Mouse (Mus musculus) liver, postnatal 0 days (tissue): ENCODE data around the gene Zdhhc21.

ENCODE experiments used
- CTCF ChIP-seq: sonication (generic); IDR thresholded peaks from 2 replicates; pipeline ENCODE4 v1.5.1; 2016; ENCODE audit warnings: antibody characterized with exemption, low read depth
- EP300 ChIP-seq: IDR thresholded peaks from 2 replicates; pipeline ENCODE4 v1.6.1; 2016; ENCODE audit warnings: antibody characterized with exemption, low read depth, mild to moderate bottlenecking

DNA sequence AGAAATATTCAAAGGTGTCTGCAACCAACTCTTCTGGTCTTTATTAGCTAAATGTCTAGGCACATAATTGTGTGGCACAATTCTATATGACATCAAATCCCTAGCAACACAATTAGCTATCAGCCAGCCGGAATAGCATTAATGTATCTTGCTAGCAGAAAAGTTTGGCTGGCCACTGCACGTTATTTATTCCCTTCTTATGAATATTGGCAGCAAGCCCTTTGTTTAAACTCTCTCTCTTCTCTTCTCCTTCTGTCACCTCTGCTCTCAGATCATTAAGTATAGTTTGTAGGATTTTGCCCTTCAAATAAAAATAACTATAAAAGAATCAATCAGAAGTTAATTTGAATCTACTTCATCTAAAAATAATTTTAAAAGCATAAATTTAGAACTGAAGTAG is 32.8 kb downstream of the Zdhhc21 start:
- TF ChIP-seq EP300, result no peak
- no peak for TF ChIP-seq CTCF
